Mouse (Mus musculus) v-Abl transformed pro-B cells (cell line): Measurements from ENCODE around the gene Dlx4.

Experiments
- in situ Hi-C, 2 experiments: fragments of 400-800 bp; cut with MboI; formaldehyde crosslinking; loops; one replicate each; pipeline ENCODE4 v1.15.1; 2025; ENCODE audit not compliant: unreplicated experiment in 2 of 2

Dlx4 gene

GRCm38 (mm10) chr11:95143663-95144062 is 2.4 kb downstream of the Dlx4 start:
- in situ Hi-C loops, result no loop called here

GRCm38 (mm10) chr11:95142980-95143575 is 3.0 kb downstream of the Dlx4 start:
- in situ Hi-C loops, result no loop called here

GRCm38 (mm10) chr11:95142258-95142657 is 3.8 kb downstream of the Dlx4 start:
- in situ Hi-C loops, result no loop called here

GRCm38 (mm10) chr11:95139871-95140270 is 6.2 kb downstream of the Dlx4 start:
- in situ Hi-C loops, result loop anchor here in 1 of 2 experiments (10.0 kb wide), 1 partner anchor 95 kb away; no protein-coding TSS in a partner anchor

GRCm38 (mm10) chr11:95137281-95137680 is 8.8 kb downstream of the Dlx4 start:
- in situ Hi-C loops, result loop anchor here in 1 of 2 experiments (10.0 kb wide), 1 partner anchor 98 kb away; no protein-coding TSS in a partner anchor

GRCm38 (mm10) chr11:95133321-95133720 is 12.7 kb downstream of the Dlx4 start:
- in situ Hi-C loops, result loop anchor here in 1 of 2 experiments (10.0 kb wide), 1 partner anchor 101 kb away; no protein-coding TSS in a partner anchor

GRCm38 (mm10) chr11:95130668-95131252 is 15.3 kb downstream of the Dlx4 start:
- in situ Hi-C loops, result loop anchor here in 1 of 2 experiments (10.0 kb wide), 1 partner anchor 104 kb away; no protein-coding TSS in a partner anchor

GRCm38 (mm10) chr11:95128359-95128758 is 17.7 kb downstream of the Dlx4 start:
- in situ Hi-C loops, result no loop called here

GRCm38 (mm10) chr11:95126272-95127245 is 19.5 kb downstream of the Dlx4 start:
- in situ Hi-C loops, result no loop called here

- in situ Hi-C loops, result no loop called here
These were observed 20.6 kb downstream of the Dlx4 start for GRCm38 (mm10) chr11:95125366-95125948.

- in situ Hi-C loops, result loop anchor here (5.0 to 25.0 kb wide), 2 partner anchors 120 to 265 kb away; partner anchors contain the start of gene Slc35b1 (in 1 of the 2)
These were observed 24.0 kb downstream of the Dlx4 start for GRCm38 (mm10) chr11:95122100-95122489.

- in situ Hi-C loops, result loop anchor here (5.0 to 25.0 kb wide), 2 partner anchors 121 to 266 kb away; partner anchors contain the start of gene Slc35b1 (in 1 of the 2)
These were observed 24.6 kb downstream of the Dlx4 start for GRCm38 (mm10) chr11:95121161-95122099.

- in situ Hi-C loops, result loop anchor here (5.0 to 25.0 kb wide), 2 partner anchors 122 to 267 kb away; partner anchors contain the start of gene Slc35b1 (in 1 of the 2)
These were observed 25.4 kb downstream of the Dlx4 start for GRCm38 (mm10) chr11:95120633-95121020.

- in situ Hi-C loops, result loop anchor here (5.0 to 25.0 kb wide), 5 partner anchors 122 to 402 kb away; partner anchors contain the start of gene Slc35b1 (in 1 of the 2)
These were observed 26.0 kb downstream of the Dlx4 start, which contains the start of gene Dlx3 for GRCm38 (mm10) chr11:95119990-95120632. Gene Dlx3, plus strand, starts transcription at chr11:95120119.

GRCm38 (mm10) chr11:95118505-95118904 is 27.6 kb downstream of the Dlx4 start:
- in situ Hi-C loops, result loop anchor here (5.0 to 25.0 kb wide), 4 partner anchors 139 to 404 kb away; partner anchors contain the start of gene Slc35b1 (in 1 of the 2)

GRCm38 (mm10) chr11:95117030-95117429 is 29.0 kb downstream of the Dlx4 start:
- in situ Hi-C loops, result loop anchor here (5.0 to 25.0 kb wide), 4 partner anchors 140 to 405 kb away; partner anchors contain the start of gene Slc35b1 (in 1 of the 2)

- in situ Hi-C loops, result loop anchor here (5.0 to 25.0 kb wide), 3 partner anchors 277 to 412 kb away; partner anchors contain the start of gene Slc35b1 (in 1 of the 2)
These were observed 36.0 kb downstream of the Dlx4 start for GRCm38 (mm10) chr11:95110081-95110480.

GRCm38 (mm10) chr11:95109000-95109399 is 37.1 kb downstream of the Dlx4 start:
- in situ Hi-C loops, result loop anchor here (5.0 to 25.0 kb wide), 5 partner anchors 62 to 278 kb away; partner anchors contain the start of genes Col1a1 (in 1 of the 2), Hils1 (in 1 of the 2) and Slc35b1 (in 1 of the 2)
